Mouse (Mus musculus) CH12.LX (cell line): ENCODE data around the gene Gm21820. TPM values are rescaled to one million over a fixed set of nuclear protein-coding genes. Genes with fewer than 3 reads are reported as not detected.
"Not testable (repeated sequence)": the region's sequence is repeated elsewhere in the genome, so short reads cannot be mapped to it uniquely, and the experiment has no call there.

Source experiments
- DNase-seq: peaks from one replicate; pipeline ENCODE4 v3.0.0-alpha.2; 2013; ENCODE audit errors: extremely low read depth
- H3K27ac ChIP-seq: 2 replicates; pipeline ENCODE4 v1.5.1; 2012; ENCODE audit warnings: low read depth, mild to moderate bottlenecking, control low read depth, moderate library complexity; ENCODE audit not compliant: insufficient read depth
- H3K27me3 ChIP-seq: replicated peaks from 2 replicates; pipeline ENCODE3; 2012; ENCODE audit warnings: inconsistent platforms
- H3K36me3 ChIP-seq, 2 experiments: replicated peaks in 1 of 2; 2 replicates each; pipeline versions ENCODE3 to v1.6.1; 2012; ENCODE audit warnings: inconsistent platforms in 1 of 2, low read length in 1 of 2, mild to moderate bottlenecking in 1 of 2, mixed read lengths in 1 of 2, moderate library complexity in 1 of 2; ENCODE audit not compliant: control insufficient read depth in 1 of 2, insufficient read depth in 1 of 2
- H3K4me1 ChIP-seq, 2 experiments: 2 replicates each; pipeline ENCODE4 v1.6.1; 2012; ENCODE audit warnings: inconsistent platforms in 1 of 2, moderate library complexity in 1 of 2; ENCODE audit not compliant: insufficient read depth in 2 of 2, control insufficient read depth in 1 of 2
- H3K4me2 ChIP-seq: 2 replicates; pipeline ENCODE4 v1.6.1; 2012; ENCODE audit warnings: low read depth, mild to moderate bottlenecking, control low read depth; ENCODE audit not compliant: poor library complexity, insufficient read depth, severe bottlenecking
- H3K4me3 ChIP-seq, 3 experiments: fragments of 150-350 bp in 1 of 3; sonication (generic) in 1 of 3; replicated peaks in 1 of 3; 2 replicates each; pipeline versions ENCODE3 to v1.5.1; 2011 to 2012; ENCODE audit warnings: low read depth in 2 of 3, low read length in 2 of 3, mild to moderate bottlenecking in 2 of 3, moderate library complexity in 2 of 3, control low read depth in 1 of 3, improper control_type of control experiment in 1 of 3, inconsistent platforms in 1 of 3, mixed read lengths in 1 of 3; ENCODE audit not compliant: poor library complexity in 1 of 3
- H3K79me2 ChIP-seq: replicated peaks from 2 replicates; pipeline ENCODE4 v1.6.1; 2012; ENCODE audit warnings: mild to moderate bottlenecking, moderate library complexity; ENCODE audit not compliant: control insufficient read depth, poor library complexity, insufficient read depth, severe bottlenecking; ENCODE audit errors: extremely low read depth
- H3K9ac ChIP-seq: 2 replicates; pipeline ENCODE4 v1.6.1; 2012; ENCODE audit warnings: low read depth, mild to moderate bottlenecking, control low read depth, moderate library complexity; ENCODE audit not compliant: insufficient read depth
- H3K9me3 ChIP-seq: replicated peaks from 2 replicates; pipeline ENCODE3; 2012; ENCODE audit warnings: low read length, inconsistent platforms, mixed read lengths
- dilution Hi-C: fragments of 300-500 bp; cut with MboI; formaldehyde crosslinking; loops from 2 replicates; pipeline ENCODE4 v1.14.3; 2020; ENCODE audit warnings: low sequenced_read_pairs; ENCODE audit not compliant: extremely low pct_unique_long_range_greater_than_20kb, extremely low pct_ligation_motif_present
- in situ Hi-C: fragments of 300-500 bp; cut with MboI; formaldehyde crosslinking; loops from 3 replicates; pipeline ENCODE4 v1.14.3; 2019; ENCODE audit warnings: low sequenced_read_pairs, low pct_ligation_motif_present, low pct_unique_long_range_greater_than_20kb, mixed read lengths
- polyA plus RNA-seq: library from polyadenylated mRNA; unstranded; fragments of >175 nt; gene quantifications from 2 replicates; pipeline ENCODE4 v1.2.1, GENCODE M21; 2012; ENCODE audit warnings: low read depth; ENCODE audit not compliant: insufficient read length
- total RNA-seq, 2 experiments: library from RNA; depleted of rRNA; stranded (reverse); fragments of 300-350 nt in 1 of 2; fragments of >200 nt in 1 of 2; gene quantifications; 2 replicates each; pipeline ENCODE4 v1.2.3; 2012 to 2014

Gene Gm21820
- total RNA-seq (2012; rRNA removed): not detected in 2 replicates
- not detected in 2 replicates for total RNA-seq (2014; rRNA removed)
- not detected in 2 replicates for polyA plus RNA-seq

- dilution Hi-C loops, H3K79me2 ChIP-seq, H3K4me3 ChIP-seq, H3K27me3 ChIP-seq, H3K27ac ChIP-seq, H3K36me3 ChIP-seq, H3K9ac ChIP-seq, H3K9me3 ChIP-seq, DNase-seq, H3K4me2 ChIP-seq, in situ Hi-C loops, H3K4me1 ChIP-seq: not testable (repeated sequence)
Observed at GRCm38 (mm10) chrY:5249341-5249740, at the start of gene Gm21820. Gene Gm21820, minus strand, starts transcription at chrY:5249441.

Other genes with a start within 250 kb of the Gm21820 start
- not detected in 2 replicates for gene Gm20918, start 205.5 kb downstream of the Gm21820 start, total RNA-seq (2012; rRNA removed)
- gene Gm20918, start 205.5 kb downstream of the Gm21820 start, total RNA-seq (2014; rRNA removed): not detected in 2 replicates
- not detected in 2 replicates for gene Gm20918, start 205.5 kb downstream of the Gm21820 start, polyA plus RNA-seq